ENCODE assay signal across 18 mouse cellular contexts in the genomic region with DNA sequence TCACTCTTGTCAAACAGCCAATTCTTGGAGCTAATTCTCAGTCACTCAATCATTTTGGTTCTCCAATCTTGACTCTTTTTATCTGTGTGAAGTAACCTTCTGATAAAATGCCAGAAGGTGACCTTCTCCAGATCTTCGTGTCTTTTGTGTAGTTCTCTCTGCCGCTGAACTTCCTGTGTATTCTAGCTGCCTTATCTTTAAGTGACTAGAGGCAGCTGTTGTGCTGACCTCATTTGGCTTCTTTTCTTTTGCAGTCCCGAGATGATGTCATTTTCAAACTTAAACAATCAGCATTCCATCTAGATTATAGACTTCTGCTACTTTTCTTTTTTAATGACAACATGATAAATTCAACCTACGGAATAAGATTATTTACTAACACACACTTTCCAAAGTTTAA.
"Had no signal": no experiment of that assay in that cellular context is flagged by ENCODE, and none has a peak within 500 bp of the region (broad histone marks: within the 10 kb centered on the region; RNA-seq: fewer than 3 reads in every experiment).

No protein-coding gene starts in this region.

- DNase-seq: kidney, adult 9 months; kidney, postnatal 10 days; kidney, postnatal 4 days; left cerebral cortex, postnatal 4 days; lung, adult 18-20 months; lung, postnatal 10 days; lung, postnatal 4 days; midbrain, embryonic 14.5 days; retina, postnatal 1 day; right cerebral cortex, postnatal 4 days; spleen, adult 18-20 months; thymus, adult 18-20 months; thymus, postnatal 14 days had no signal

- H3K9me3 ChIP-seq: limb, embryonic 15.5 days; midbrain, embryonic 10.5 days; neural tube, embryonic 12.5 days had no signal

- H3K27ac ChIP-seq: layer of hippocampus, adult 2 months; limb, embryonic 15.5 days; liver, embryonic 14.5 days; midbrain, embryonic 10.5 days; neural tube, embryonic 12.5 days had no signal

- H3K36me3 ChIP-seq: limb, embryonic 15.5 days; midbrain, embryonic 10.5 days; neural tube, embryonic 12.5 days had no signal

- H3K4me1 ChIP-seq: limb, embryonic 15.5 days; midbrain, embryonic 10.5 days; neural tube, embryonic 12.5 days had no signal

- H3K4me2 ChIP-seq: limb, embryonic 15.5 days; neural tube, embryonic 12.5 days had no signal

- H3K9ac ChIP-seq: limb, embryonic 15.5 days; liver, embryonic 14.5 days; neural tube, embryonic 12.5 days had no signal

- H3K27me3 ChIP-seq: limb, embryonic 15.5 days; neural tube, embryonic 12.5 days had no signal

- H3K4me3 ChIP-seq: layer of hippocampus, adult 2 months; limb, embryonic 15.5 days; midbrain, embryonic 10.5 days; neural tube, embryonic 12.5 days had no signal
